Mouse (Mus musculus) bone marrow, adult 2 months (tissue): ENCODE measurements around the gene Cisd3.

Experiments used
- CTCF ChIP-seq: fragments of 200-500 bp; IDR thresholded peaks from 2 replicates; pipeline ENCODE4 v1.5.1; 2011; ENCODE audit warnings: low read length, control low read depth; ENCODE audit not compliant: control insufficient read depth, insufficient read depth
- POLR2A ChIP-seq: fragments of 200-500 bp; IDR thresholded peaks from 2 replicates; pipeline ENCODE4 v1.6.1; 2011; ENCODE audit warnings: low read depth, mild to moderate bottlenecking, control low read depth, low read length, borderline replicate concordance; ENCODE audit not compliant: control insufficient read depth

GRCm38 (mm10) chr11:97664771-97665240 is 20.8 kb upstream of the Cisd3 start:
- TF ChIP-seq CTCF (no peak; the same call in 1 of the 2 replicates), POLR2A (no peak)
